14 mouse cellular contexts compared by ENCODE assay signal in genomic region chr16:35904121-35904736, GRCm38 (mm10).
"Had no signal": no experiment of that assay in that cellular context is flagged by ENCODE, and none has a peak within 500 bp of the region (broad histone marks: within the 10 kb centered on the region; RNA-seq: fewer than 3 reads in every experiment).

No protein-coding gene starts in this region.

- H3K4me2 ChIP-seq: liver, embryonic 11.5 days; liver, embryonic 15.5 days; midbrain, embryonic 13.5 days; neural tube, embryonic 12.5 days had no signal

- H3K4me3 ChIP-seq: layer of hippocampus, adult 2 months; liver, embryonic 15.5 days; midbrain, embryonic 13.5 days; neural tube, embryonic 12.5 days had no signal

- H3K9ac ChIP-seq: liver, embryonic 15.5 days; midbrain, embryonic 13.5 days; neural tube, embryonic 12.5 days had no signal

- H3K27me3 ChIP-seq: liver, embryonic 15.5 days; midbrain, embryonic 13.5 days; neural tube, embryonic 12.5 days had no signal

- DNase-seq: kidney, adult 9 months; kidney, postnatal 4 days; left cerebral cortex, postnatal 4 days; lung, adult 2 months; lung, postnatal 4 days; thymus, postnatal 4 days had no signal

- ATAC-seq: lung, postnatal 0 days; midbrain, embryonic 13.5 days had no signal

- H3K9me3 ChIP-seq: liver, embryonic 15.5 days; midbrain, embryonic 13.5 days; neural tube, embryonic 12.5 days had no signal

- H3K4me1 ChIP-seq: midbrain, embryonic 13.5 days; neural tube, embryonic 12.5 days had no signal

- H3K27ac ChIP-seq: kidney, postnatal 0 days; layer of hippocampus, adult 2 months; liver, embryonic 15.5 days; midbrain, embryonic 13.5 days; neural tube, embryonic 12.5 days; stomach, postnatal 0 days had no signal

- H3K36me3 ChIP-seq: liver, embryonic 15.5 days; midbrain, embryonic 13.5 days; neural tube, embryonic 12.5 days had no signal
